Mouse (Mus musculus): ENCODE results near the gene Prr29.
"Not testable (repeated sequence)": the region's sequence is repeated elsewhere in the genome, so short reads cannot be mapped to it uniquely, and the experiment has no call there.

Prr29 gene

GRCm38 (mm10) chr11:106365366-106365765 lies at the start of gene Prr29:
Gene Prr29 (plus strand): TSS chr11:106365472.
- no peak for DNase-seq

- no peak for DNase-seq
These were observed 48.9 kb upstream of the Prr29 start for GRCm38 (mm10) chr11:106316416-106316815.

- DNase-seq: no peak
These were observed 47.5 kb upstream of the Prr29 start for GRCm38 (mm10) chr11:106317801-106318200.

DNA sequence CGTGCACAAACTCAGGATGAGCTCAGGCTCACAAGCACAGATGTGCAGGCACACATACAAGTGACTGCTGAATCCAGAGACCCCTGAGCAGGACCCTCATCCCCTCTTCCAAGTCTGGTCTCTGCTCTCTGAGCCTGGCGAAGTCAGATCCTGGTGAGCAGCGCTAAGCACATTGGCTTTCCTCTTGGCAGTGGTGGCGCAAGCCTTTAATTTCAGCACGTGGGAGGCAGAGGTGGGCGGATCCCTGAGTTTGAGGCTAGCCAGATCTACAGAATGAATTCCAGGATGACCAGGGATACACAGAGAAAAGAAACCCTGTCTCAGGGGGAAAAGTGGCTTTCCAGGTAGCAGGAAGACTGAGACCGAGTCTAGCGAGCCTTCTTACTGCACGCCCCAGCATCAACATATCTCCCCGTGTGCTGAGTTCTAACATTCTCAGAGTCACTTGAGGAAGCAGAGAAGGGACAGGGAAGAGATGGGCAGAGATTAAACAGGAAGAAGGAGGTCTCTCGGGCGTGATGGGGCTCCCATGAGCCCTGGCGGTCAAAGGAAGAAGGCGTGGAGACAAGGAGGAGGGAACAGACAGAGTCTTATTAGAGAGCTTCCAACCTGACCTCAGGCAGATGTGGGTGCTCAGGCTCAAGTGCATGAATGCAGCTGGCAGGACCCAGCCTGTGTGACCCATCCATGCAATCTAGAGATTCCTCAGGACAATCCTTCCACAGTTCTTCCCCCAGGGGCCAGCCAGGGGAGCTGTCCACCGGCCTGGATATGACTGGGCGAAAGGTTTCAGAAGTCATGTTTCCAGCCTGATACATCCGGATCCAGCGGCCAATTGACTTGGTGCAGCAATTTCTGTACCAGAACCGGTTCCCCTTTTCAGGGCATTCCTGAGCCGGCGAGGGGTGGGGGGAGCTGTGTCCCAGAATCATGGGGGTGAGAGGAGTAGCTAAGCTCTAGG lies 46.6 kb upstream of the Prr29 start:
- DNase-seq: peak; percentile 11

GRCm38 (mm10) chr11:106324858-106325257 lies 40.4 kb upstream of the Prr29 start:
- peak; percentile 61 for DNase-seq

DNA sequence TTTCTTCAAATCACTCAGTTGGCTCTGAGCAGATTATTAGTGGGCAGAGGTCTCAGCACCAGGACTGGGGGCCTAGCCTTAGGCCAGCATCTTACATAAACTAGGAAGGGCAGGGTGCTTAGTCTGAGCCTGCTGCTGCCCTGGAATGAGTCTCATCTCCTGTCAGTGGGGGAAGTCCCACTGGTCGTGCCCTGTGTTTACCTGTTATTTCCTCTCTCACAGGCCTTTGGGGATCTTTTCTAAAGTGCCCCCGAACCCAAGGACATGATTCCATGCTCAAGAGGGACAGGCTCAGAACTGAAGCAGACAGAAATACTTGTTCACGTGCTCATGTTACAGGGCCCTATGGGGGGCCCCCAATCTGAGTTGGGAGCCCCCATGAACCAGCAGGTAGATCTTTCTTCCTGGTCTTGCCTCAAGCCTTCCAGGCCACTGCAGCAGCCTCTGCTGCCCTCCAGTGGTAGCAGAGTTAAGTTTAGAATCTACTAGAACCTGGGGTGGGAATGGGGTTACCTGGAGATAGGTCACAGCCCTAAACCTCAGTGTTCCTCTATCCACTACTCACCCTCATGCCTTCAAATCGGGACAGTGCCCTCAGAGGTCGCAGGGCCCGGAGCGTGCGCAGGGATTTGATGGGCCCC lies 39.6 kb upstream of the Prr29 start:
- DNase-seq: peak; percentile 79

- no peak for DNase-seq
These were observed 38.8 kb upstream of the Prr29 start for GRCm38 (mm10) chr11:106326475-106326874.

DNA sequence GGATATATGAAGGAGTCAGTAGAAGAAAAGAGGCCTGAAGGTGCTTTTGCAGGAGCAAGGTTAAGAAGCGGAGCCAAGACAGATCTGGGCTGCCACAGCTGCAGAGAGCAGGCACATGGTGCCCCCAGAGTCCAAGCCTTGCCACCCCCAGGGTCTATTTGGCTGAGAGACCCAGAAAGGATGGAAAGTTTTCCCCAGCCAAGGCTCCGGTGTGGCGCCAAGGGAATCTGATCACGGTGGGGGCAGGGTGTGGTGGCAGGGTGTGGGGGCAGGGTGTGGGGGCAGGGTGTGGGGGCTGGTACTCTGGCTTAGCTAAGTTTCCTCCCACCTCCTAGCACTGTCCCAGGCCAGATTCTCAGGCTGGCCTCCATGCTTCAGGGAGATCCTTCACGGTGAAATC lies 36.8 kb upstream of the Prr29 start:
- DNase-seq: no peak

- no peak for DNase-seq
These were observed 36.1 kb upstream of the Prr29 start for GRCm38 (mm10) chr11:106329128-106329527.

GRCm38 (mm10) chr11:106329682-106330081 lies 35.6 kb upstream of the Prr29 start:
- DNase-seq: peak; percentile 26

- DNase-seq: no peak
These were observed 32.8 kb upstream of the Prr29 start for GRCm38 (mm10) chr11:106332458-106332857.

GRCm38 (mm10) chr11:106334066-106334465 lies 31.2 kb upstream of the Prr29 start:
- DNase-seq: no peak

DNA sequence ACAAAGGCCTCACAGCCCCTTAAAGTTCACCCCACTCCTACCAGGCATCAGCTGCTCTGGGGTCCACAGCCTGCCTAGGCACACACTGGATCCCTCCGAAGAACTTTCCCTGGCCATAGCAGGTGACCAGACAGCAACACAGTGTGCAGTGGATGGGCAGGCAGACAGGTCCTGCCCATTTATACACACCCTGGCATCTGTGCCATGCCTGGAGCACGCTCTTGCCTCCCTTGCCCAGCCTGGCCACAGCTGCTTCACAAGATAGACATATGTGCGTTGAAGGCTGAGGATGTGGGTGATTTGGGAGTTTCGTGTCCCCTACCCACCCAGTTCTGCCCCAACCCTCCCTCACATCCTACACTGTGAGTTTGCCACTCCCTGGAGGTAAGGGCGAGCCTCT lies 27.2 kb upstream of the Prr29 start:
- DNase-seq: no peak

DNA sequence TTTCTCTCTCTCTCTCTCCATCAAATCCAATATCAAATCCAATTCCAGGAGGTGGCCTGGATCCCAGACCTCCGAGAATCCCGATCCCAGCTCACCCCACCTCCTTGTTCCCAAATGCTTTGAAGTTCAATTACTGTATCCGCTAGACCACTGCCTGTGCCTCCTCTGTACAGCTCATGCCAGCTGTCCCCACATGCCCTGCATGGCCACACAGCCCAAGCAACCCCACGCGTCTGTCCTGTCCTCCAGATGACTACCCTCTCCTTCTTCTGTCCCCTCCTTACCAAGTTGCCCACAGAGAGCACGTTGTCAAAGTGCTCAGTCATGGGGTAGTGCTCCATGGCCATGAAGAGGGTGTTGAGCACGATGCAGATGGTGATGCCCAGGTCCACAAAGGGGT lies 26.4 kb upstream of the Prr29 start:
- no peak for DNase-seq

DNA sequence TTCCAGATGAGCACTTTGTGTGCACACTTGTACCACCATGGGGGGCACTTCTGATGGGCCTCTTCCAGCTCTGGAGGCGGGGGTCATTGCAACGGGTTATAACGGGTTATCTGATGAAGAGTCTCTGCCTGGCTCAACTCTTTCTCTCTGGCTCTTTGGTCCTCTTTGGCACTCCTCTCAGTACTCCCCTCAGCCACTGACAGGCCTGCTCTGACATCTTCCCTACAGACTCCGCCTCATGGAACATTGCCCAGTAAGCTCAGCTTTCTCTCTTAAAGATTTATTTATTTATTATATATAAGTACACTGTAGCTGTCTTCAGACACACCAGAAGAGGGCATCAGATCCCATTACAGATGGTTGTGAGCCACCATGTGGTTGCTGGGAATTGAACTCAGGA lies 25.9 kb upstream of the Prr29 start:
- DNase-seq: not testable (repeated sequence)

GRCm38 (mm10) chr11:106340990-106341520 lies 24.2 kb upstream of the Prr29 start:
- DNase-seq: no peak

GRCm38 (mm10) chr11:106344910-106345309 lies 20.4 kb upstream of the Prr29 start:
- no peak for DNase-seq

DNA sequence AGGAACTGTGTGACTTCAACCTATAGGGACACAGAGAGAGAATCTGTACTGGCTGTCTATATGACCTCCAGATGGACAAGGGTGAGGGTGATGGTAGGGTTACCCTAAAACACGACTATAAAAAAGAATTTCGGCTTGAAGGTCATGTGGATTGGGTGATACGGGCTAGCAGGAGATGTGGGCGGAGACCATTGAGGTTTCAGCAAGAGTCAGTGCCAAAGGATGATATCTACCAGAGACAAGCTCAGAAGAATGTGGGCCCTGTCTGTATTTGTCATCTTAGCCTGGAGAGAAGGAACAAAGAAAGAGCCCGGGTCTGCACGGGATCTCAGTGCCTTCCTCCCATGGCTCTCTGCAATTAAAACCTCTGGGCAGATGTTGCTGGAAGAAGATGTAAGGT lies 15.5 kb upstream of the Prr29 start:
- no peak for DNase-seq

DNA sequence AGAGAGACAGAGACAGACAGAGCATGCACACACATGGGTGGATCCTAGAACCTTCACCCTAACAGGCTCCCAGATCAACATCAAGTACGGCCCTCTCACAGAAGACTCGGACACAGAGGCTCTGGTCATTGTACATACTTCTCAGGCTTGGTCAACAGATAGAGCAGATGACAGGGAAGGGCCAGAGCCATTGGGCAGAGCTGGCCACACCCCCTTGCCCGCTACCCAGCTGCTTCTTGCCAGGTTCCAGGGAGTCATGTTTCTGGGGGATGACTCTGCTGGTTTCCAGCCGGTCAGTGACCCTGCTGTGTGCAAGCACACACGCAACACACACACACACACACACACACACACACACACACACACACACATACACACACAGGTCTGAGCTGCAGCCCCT lies 14.4 kb upstream of the Prr29 start:
- no peak for DNase-seq

GRCm38 (mm10) chr11:106351253-106351652 lies 14.0 kb upstream of the Prr29 start:
- DNase-seq: no peak

DNA sequence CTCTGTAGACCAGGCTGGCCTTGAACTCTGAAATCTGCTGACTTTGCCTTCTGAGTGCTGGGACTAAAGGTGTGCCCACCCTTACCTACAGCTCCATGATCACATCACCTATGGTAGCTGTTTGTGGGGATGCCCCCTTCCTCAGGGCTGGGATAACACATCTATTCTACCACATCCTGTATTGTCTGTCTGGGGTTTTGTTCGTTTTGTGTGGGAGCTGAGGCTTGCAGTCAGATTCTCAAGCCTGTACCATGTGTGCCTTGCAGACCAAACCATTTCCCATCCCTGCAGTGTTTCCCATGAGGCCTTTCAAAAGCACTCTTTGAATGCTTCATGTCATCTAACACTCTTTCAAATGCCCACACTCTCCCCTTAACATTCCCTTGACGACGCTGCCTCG lies 13.3 kb upstream of the Prr29 start:
- no peak for DNase-seq

DNA sequence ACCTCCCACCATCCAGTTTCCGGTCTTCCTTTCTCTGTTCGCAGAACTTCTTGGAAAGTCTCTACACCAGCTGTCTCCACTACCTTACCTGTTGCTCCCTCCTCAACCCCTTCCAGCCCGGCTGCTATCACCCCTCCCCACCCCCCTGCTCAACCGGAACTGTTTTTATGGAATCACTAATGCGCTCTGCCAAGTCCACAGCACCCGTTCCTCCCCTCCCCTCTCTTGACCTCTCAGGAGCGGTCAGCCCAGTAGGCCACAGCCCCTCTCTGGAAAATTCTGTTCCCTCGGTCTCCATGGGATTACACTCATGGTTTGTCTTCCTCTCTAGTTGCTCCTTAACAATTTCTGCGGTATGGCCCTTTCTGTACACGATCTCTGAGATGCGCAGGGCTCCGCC lies 12.1 kb upstream of the Prr29 start, which contains the start of gene Scn4a:
Scn4a (minus strand) TSS at position 101 of the 400 bp plus-strand sequence.
- no peak for DNase-seq

- no peak for DNase-seq
These were observed 11.1 kb upstream of the Prr29 start for GRCm38 (mm10) chr11:106354181-106354580.
